In genomic region chr2:67658091-67658490, GRCm38 (mm10) we compare ENCODE assay signal across 26 mouse cellular contexts.
DNase-seq lines count a peak whose midpoint lies in the region; ATAC-seq and TF ChIP-seq lines count a peak whose summit lies in the region.
"Had no signal": no experiment of that assay in that cellular context is flagged by ENCODE, and none has a peak within 500 bp of the region (broad histone marks: within the 10 kb centered on the region; RNA-seq: fewer than 3 reads in every experiment).

No protein-coding gene starts in this region.

- H3K4me1 ChIP-seq in forebrain, postnatal 0 days (ENCODE audit: insufficient read depth) = no peaks in the 10 kb centered on the region
- no peaks in the 10 kb centered on the region for H3K4me1 ChIP-seq in forebrain, embryonic 14.5 days (ENCODE audit: control insufficient read depth, insufficient read depth, low read length)
- H3K4me1 ChIP-seq: embryonic facial prominence, embryonic 12.5 days; embryonic facial prominence, embryonic 15.5 days; heart, embryonic 15.5 days; hindbrain, embryonic 10.5 days; intestine, embryonic 15.5 days had no signal

- intact Hi-C loops in left cerebral cortex, adult 2 months (cut with DNase I) = loop anchor here (5.0 kb wide), 1 partner anchor 91 kb away; the partner anchor contains the start of gene B3galt1
- intact Hi-C loops in gastrocnemius, adult 2 months (cut with DNase I) = no loop called here

- TF ChIP-seq CTCF in forebrain, postnatal 0 days (IDR thresholded peaks at IDR 0.05; ENCODE audit: low read depth) = no peak
- no peak for TF ChIP-seq CTCF in left cerebral cortex, adult 2 months (IDR thresholded peaks at IDR 0.05)
- no peak for TF ChIP-seq CTCF in gastrocnemius, adult 2 months (IDR thresholded peaks at IDR 0.05)

- H3K4me3 ChIP-seq in forebrain, postnatal 0 days (ENCODE audit: low read depth, low read length) = no peak overlapping the region
- H3K4me3 ChIP-seq in forebrain, embryonic 14.5 days (ENCODE audit: low read depth, low read length) = no peak overlapping the region
- no peak overlapping the region for H3K4me3 ChIP-seq in left cerebral cortex, adult 2 months
- H3K4me3 ChIP-seq in gastrocnemius, adult 2 months = no peak overlapping the region
- H3K4me3 ChIP-seq: embryonic facial prominence, embryonic 12.5 days; embryonic facial prominence, embryonic 15.5 days; heart, embryonic 12.5 days; heart, embryonic 15.5 days; hindbrain, embryonic 10.5 days; hindbrain, embryonic 13.5 days; intestine, embryonic 15.5 days had no signal

- no peaks in the 10 kb centered on the region for H3K27me3 ChIP-seq in forebrain, postnatal 0 days (ENCODE audit: insufficient read depth, low read length)
- no peaks in the 10 kb centered on the region for H3K27me3 ChIP-seq in forebrain, embryonic 14.5 days (replicated peaks; ENCODE audit: control insufficient read depth, insufficient read depth, low read length)
- H3K27me3 ChIP-seq: embryonic facial prominence, embryonic 12.5 days; embryonic facial prominence, embryonic 15.5 days; heart, embryonic 12.5 days; heart, embryonic 15.5 days; hindbrain, embryonic 13.5 days; intestine, embryonic 15.5 days had no signal

- peak; percentile 47; the same call in 1 of the 2 replicates for ATAC-seq in forebrain, postnatal 0 days
- ATAC-seq in forebrain, embryonic 14.5 days = no peak
- ATAC-seq: activated CD4-positive, CD25-positive, alpha-beta regulatory T cell, adult 4 months; hindbrain, embryonic 16.5 days; intestine, embryonic 15.5 days had no signal

- WGBS in forebrain, postnatal 0 days = 63% methylated on average over 1 of the region's 1 CpGs
- whole genome bisulfite sequencing in forebrain, embryonic 14.5 days = 86% methylated on average over 1 of the region's 1 CpGs

- no peak overlapping the region for H3K9ac ChIP-seq in forebrain, postnatal 0 days
- no peak overlapping the region for H3K9ac ChIP-seq in forebrain, embryonic 14.5 days (ENCODE audit: low read length)
- H3K9ac ChIP-seq: embryonic facial prominence, embryonic 12.5 days; embryonic facial prominence, embryonic 15.5 days; heart, embryonic 12.5 days; heart, embryonic 15.5 days; hindbrain, embryonic 13.5 days; intestine, embryonic 15.5 days had no signal

- no peaks in the 10 kb centered on the region for H3K9me3 ChIP-seq in forebrain, postnatal 0 days (ENCODE audit: low read length)
- H3K9me3 ChIP-seq in forebrain, embryonic 14.5 days (replicated peaks; ENCODE audit: control insufficient read depth, low read length) = no peaks in the 10 kb centered on the region
- H3K9me3 ChIP-seq: embryonic facial prominence, embryonic 12.5 days; embryonic facial prominence, embryonic 15.5 days; heart, embryonic 12.5 days; heart, embryonic 15.5 days; hindbrain, embryonic 10.5 days; hindbrain, embryonic 13.5 days; intestine, embryonic 15.5 days had no signal

- H3K4me2 ChIP-seq in forebrain, postnatal 0 days (ENCODE audit: low read depth) = no peak overlapping the region
- no peak overlapping the region for H3K4me2 ChIP-seq in forebrain, embryonic 14.5 days (ENCODE audit: low read length)
- H3K4me2 ChIP-seq: embryonic facial prominence, embryonic 12.5 days; embryonic facial prominence, embryonic 15.5 days; heart, embryonic 12.5 days; heart, embryonic 15.5 days; hindbrain, embryonic 13.5 days; intestine, embryonic 15.5 days had no signal

- H3K36me3 ChIP-seq in forebrain, postnatal 0 days (ENCODE audit: insufficient read depth) = no peaks in the 10 kb centered on the region
- H3K36me3 ChIP-seq in forebrain, embryonic 14.5 days (ENCODE audit: control insufficient read depth, insufficient read depth, low read length) = no peaks in the 10 kb centered on the region
- H3K36me3 ChIP-seq: embryonic facial prominence, embryonic 12.5 days; embryonic facial prominence, embryonic 15.5 days; heart, embryonic 12.5 days; heart, embryonic 15.5 days; hindbrain, embryonic 10.5 days; hindbrain, embryonic 13.5 days; intestine, embryonic 15.5 days had no signal

- DNase-seq in cerebellum, adult 9-10 months = peak; percentile 16
- DNase-seq in cerebellum, adult 18-20 months = no peak
- peak; percentile 23 for DNase-seq in forebrain, postnatal 0 days
- no peak for DNase-seq in forebrain, embryonic 14.5 days (ENCODE audit: low spot score)
- DNase-seq in left cerebral cortex, adult 2 months (ENCODE audit: extremely low spot score in 1 of 2, low spot score in 2 of 2) = no peak
- no peak for DNase-seq in left cerebral cortex, adult 18-20 months (ENCODE audit: low spot score in 2 of 2)
- no peak for DNase-seq in gastrocnemius, adult 2 months
- no peak for DNase-seq in layer of hippocampus, adult 8-10 months (ENCODE audit: low spot score in 2 of 2)
- DNase-seq: adrenal gland, adult 8-10 months; adrenal gland, postnatal 25 days; cerebellum, adult 11 months; cerebellum, adult 8-10 months; gastrocnemius, postnatal 14 days; heart, adult 18-20 months; heart, postnatal 10 days; heart, postnatal 36 days; kidney, adult 11 months had no signal

- H3K27ac ChIP-seq in forebrain, postnatal 0 days (ENCODE audit: low read depth, low read length) = peak overlapping the region; percentile 24
- no peak overlapping the region for H3K27ac ChIP-seq in forebrain, embryonic 14.5 days (ENCODE audit: low read depth, low read length)
- H3K27ac ChIP-seq in left cerebral cortex, adult 2 months = peak overlapping the region; percentile 76; the same call in 1 of the 2 replicates
- no peak overlapping the region for H3K27ac ChIP-seq in gastrocnemius, adult 2 months
- H3K27ac ChIP-seq: embryonic facial prominence, embryonic 12.5 days; embryonic facial prominence, embryonic 15.5 days; heart, embryonic 15.5 days; hindbrain, embryonic 10.5 days; hindbrain, embryonic 13.5 days; intestine, embryonic 15.5 days had no signal

Comparison
In these comparisons a context has a peak if more than half of its experiments do, and no peak if none do; other contexts are left out.
1. DNase-seq: peak in cerebellum, adult 9-10 months (single experiment) and forebrain, postnatal 0 days (single experiment); none in cerebellum, adult 18-20 months (0 of 2), forebrain, embryonic 14.5 days (single experiment), left cerebral cortex, adult 2 months (0 of 2), left cerebral cortex, adult 18-20 months (0 of 2), gastrocnemius, adult 2 months (single experiment) and layer of hippocampus, adult 8-10 months (0 of 2).
2. H3K27ac ChIP-seq: peak in forebrain, postnatal 0 days (single experiment) and left cerebral cortex, adult 2 months (single experiment); none in forebrain, embryonic 14.5 days (single experiment) and gastrocnemius, adult 2 months (single experiment).